ENCODE assay signal across 8 mouse cellular contexts in the genomic region with DNA sequence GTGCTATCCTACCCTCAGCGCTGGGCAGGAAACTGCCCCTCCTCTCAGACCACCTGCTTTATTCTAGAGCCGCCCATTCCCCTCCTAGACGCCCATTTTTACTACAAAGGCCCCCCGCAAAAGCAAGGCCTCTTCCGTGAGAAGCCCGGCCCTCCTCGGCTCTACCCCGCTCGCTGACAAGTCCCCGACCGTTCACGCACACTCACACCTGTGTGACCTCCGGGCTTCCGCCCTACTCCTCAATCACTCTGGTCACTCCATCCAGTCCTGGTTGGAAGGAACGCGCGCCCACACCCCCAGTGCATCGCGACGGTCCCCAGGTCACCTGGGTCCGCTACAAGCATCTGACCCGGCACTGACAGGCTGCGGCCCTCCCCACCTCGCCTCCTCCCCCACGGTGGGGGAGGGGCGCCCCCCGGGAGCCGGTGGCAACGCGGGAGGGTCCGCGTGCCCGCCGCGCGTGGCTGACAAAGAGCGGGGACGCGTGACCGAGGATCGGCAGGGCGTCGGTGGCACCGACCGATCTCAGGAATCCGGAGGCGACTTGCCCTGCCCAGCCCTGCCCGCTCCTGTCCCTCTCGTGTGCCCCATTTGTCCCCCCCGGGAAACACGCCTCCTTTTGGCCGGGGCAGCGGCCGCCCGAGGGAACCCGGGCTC. TPM values are rescaled to one million over a fixed set of nuclear protein-coding genes. Genes with fewer than 3 reads are reported as not detected.
A peak's percentile ranks its signal among the peaks of the same experiment; 100 is the strongest.
DNase-seq lines count a peak whose midpoint lies in the region; ATAC-seq and TF ChIP-seq lines count a peak whose summit lies in the region.

No protein-coding gene starts in this region.

- H3K4me3 ChIP-seq in kidney, embryonic 14.5 days (ENCODE audit: low read length), result peak overlapping the region; percentile 66
- H3K4me3 ChIP-seq in heart, postnatal 0 days (ENCODE audit: low read depth, low read length), result peak overlapping the region; percentile 67
- H3K4me3 ChIP-seq in liver, embryonic 13.5 days (replicated peaks), result peak overlapping the region; percentile 65
- peak overlapping the region; percentile 81 for H3K4me3 ChIP-seq in stomach, embryonic 16.5 days (replicated peaks; ENCODE audit: low read length)

- H3K4me1 ChIP-seq in kidney, embryonic 14.5 days (ENCODE audit: control insufficient read depth, insufficient read depth, low read length), result peaks cover 7% of the 10 kb centered on the region; the same call in 1 of the 2 replicates
- H3K4me1 ChIP-seq in heart, postnatal 0 days (ENCODE audit: control insufficient read depth, insufficient read depth), result peaks cover 7% of the 10 kb centered on the region
- H3K4me1 ChIP-seq in liver, embryonic 13.5 days (replicated peaks), result 0 out of 2 replicates have a peak, but pooled peaks cover 12% of the 10 kb centered on the region
- H3K4me1 ChIP-seq in stomach, embryonic 16.5 days (ENCODE audit: control insufficient read depth, insufficient read depth, low read length), result peaks cover 5% of the 10 kb centered on the region; the same call in 1 of the 2 replicates

- no peaks in the 10 kb centered on the region for H3K9me3 ChIP-seq in kidney, embryonic 14.5 days (ENCODE audit: control insufficient read depth, low read length)
- no peaks in the 10 kb centered on the region for H3K9me3 ChIP-seq in heart, postnatal 0 days (replicated peaks; ENCODE audit: control insufficient read depth, low read length)
- no peaks in the 10 kb centered on the region for H3K9me3 ChIP-seq in liver, embryonic 13.5 days (replicated peaks)
- H3K9me3 ChIP-seq in stomach, embryonic 16.5 days (replicated peaks; ENCODE audit: control insufficient read depth, low read length), result no peaks in the 10 kb centered on the region

- no peak for TF ChIP-seq EP300 in heart, postnatal 0 days (IDR thresholded peaks at IDR 0.05; ENCODE audit: low read depth)

- no peak for DNase-seq in kidney, adult 9 months
- peak; percentile 52 for DNase-seq in Muller cell, postnatal 12 days (ENCODE audit: inconsistent ontology term)
- DNase-seq in cerebellum, postnatal 36 days, result peak; percentile 53 to 60
- no peak for DNase-seq in heart, postnatal 0 days (ENCODE audit: low spot score)
- no peak for DNase-seq in liver, embryonic 13.5 days
- DNase-seq in urinary bladder, postnatal 10 days (ENCODE audit: low spot score), result no peak

- WGBS in kidney, embryonic 14.5 days, result under 1% methylated on average over 52 of the region's 56 CpGs
- 2% methylated on average over 51 of the region's 56 CpGs for WGBS in heart, postnatal 0 days
- 3% methylated on average over 49 of the region's 56 CpGs for WGBS in liver, embryonic 13.5 days (ENCODE audit: insufficient replicate concordance)
- WGBS in stomach, embryonic 16.5 days, result under 1% methylated on average over 56 of the region's 56 CpGs

- no peak overlapping the region for H3K27ac ChIP-seq in kidney, embryonic 14.5 days (ENCODE audit: low read depth, low read length)
- no peak overlapping the region for H3K27ac ChIP-seq in heart, postnatal 0 days (ENCODE audit: low read depth)
- H3K27ac ChIP-seq in liver, embryonic 13.5 days, result no peak overlapping the region
- no peak overlapping the region for H3K27ac ChIP-seq in stomach, embryonic 16.5 days (ENCODE audit: low read length)

- H3K4me2 ChIP-seq in kidney, embryonic 14.5 days (replicated peaks; ENCODE audit: low read depth, low read length), result peak overlapping the region; percentile 98
- H3K4me2 ChIP-seq in heart, postnatal 0 days (ENCODE audit: low read depth, low read length), result peak overlapping the region; percentile 99
- H3K4me2 ChIP-seq in liver, embryonic 13.5 days, result peak overlapping the region; percentile 80
- H3K4me2 ChIP-seq in stomach, embryonic 16.5 days (ENCODE audit: low read depth, low read length), result peak overlapping the region; percentile 97

- H3K36me3 ChIP-seq in kidney, embryonic 14.5 days (ENCODE audit: control insufficient read depth, insufficient read depth, low read length), result no peaks in the 10 kb centered on the region
- H3K36me3 ChIP-seq in heart, postnatal 0 days (replicated peaks; ENCODE audit: control insufficient read depth, insufficient read depth, low read length), result peaks cover 7% of the 10 kb centered on the region; the same call in 1 of the 2 replicates
- no peaks in the 10 kb centered on the region for H3K36me3 ChIP-seq in liver, embryonic 13.5 days
- no peaks in the 10 kb centered on the region for H3K36me3 ChIP-seq in stomach, embryonic 16.5 days (ENCODE audit: control insufficient read depth, insufficient read depth, low read length)

- peaks cover 10% of the 10 kb centered on the region; the same call in 1 of the 2 replicates for H3K27me3 ChIP-seq in kidney, embryonic 14.5 days (ENCODE audit: control insufficient read depth, insufficient read depth, low read length)
- H3K27me3 ChIP-seq in heart, postnatal 0 days (ENCODE audit: control insufficient read depth, insufficient read depth, low read length), result 0 out of 2 replicates have a peak, but pooled peaks cover 3% of the 10 kb centered on the region
- peaks cover 63% of the 10 kb centered on the region for H3K27me3 ChIP-seq in liver, embryonic 13.5 days
- H3K27me3 ChIP-seq in stomach, embryonic 16.5 days (ENCODE audit: control insufficient read depth, insufficient read depth, low read length), result peaks cover 12% of the 10 kb centered on the region; the same call in 1 of the 2 replicates

- TF ChIP-seq CTCF in heart, postnatal 0 days (IDR thresholded peaks at IDR 0.05; ENCODE audit: low read depth), result no peak

- ATAC-seq in kidney, embryonic 14.5 days (ENCODE audit: low FRiP score, low TSS enrichment), result peak; percentile 57
- peak; percentile 16; the same call in 1 of the 2 replicates for ATAC-seq in heart, postnatal 0 days (ENCODE audit: insufficient read depth, low read depth)
- 0 out of 2 replicates have a peak, but pooled peaks have one; percentile 34 for ATAC-seq in liver, embryonic 13.5 days (ENCODE audit: low read depth)
- ATAC-seq in stomach, embryonic 16.5 days (ENCODE audit: insufficient read depth, low FRiP score), result peak; percentile 29; the same call in 1 of the 2 replicates

- H3K9ac ChIP-seq in kidney, embryonic 14.5 days (ENCODE audit: low read depth, low read length), result peak overlapping the region; percentile 72
- peak overlapping the region; percentile 69 for H3K9ac ChIP-seq in heart, postnatal 0 days (replicated peaks; ENCODE audit: low read depth, low read length)
- H3K9ac ChIP-seq in liver, embryonic 13.5 days, result peak overlapping the region; percentile 62
- peak overlapping the region; percentile 85 for H3K9ac ChIP-seq in stomach, embryonic 16.5 days (ENCODE audit: low read length)

RNA-seq across cellular contexts. Expression of a gene that starts 2.3 kb away (rescaled TPM):
- 59.2 and 89.2 TPM in 2 replicates for polyA plus RNA-seq in kidney, embryonic 14.5 days (2014; fragmentation: Nextera tagmentation; extraction: Ambion mirVana)
- 236 and 250 TPM in 2 replicates for total RNA-seq in heart, postnatal 0 days (2014; rRNA removed; ENCODE audit: low replicate concordance)
- polyA plus RNA-seq in heart, postnatal 0 days (2015; fragmentation: Nextera tagmentation; extraction: Ambion mirVana), result 40.2 and 41.4 TPM in 2 replicates
- polyA plus RNA-seq in liver, embryonic 13.5 days (2015; fragmentation: Nextera tagmentation; extraction: Ambion mirVana), result 9.5 and 9.8 TPM in 2 replicates
- polyA plus RNA-seq in stomach, embryonic 16.5 days (2015; fragmentation: Nextera tagmentation; extraction: Ambion mirVana), result 34.1 and 35.3 TPM in 2 replicates

RNA-seq across cellular contexts. Expression of a gene that starts 31.5 kb away (rescaled TPM):
- polyA plus RNA-seq in kidney, embryonic 14.5 days (2014; fragmentation: Nextera tagmentation; extraction: Ambion mirVana), result 321 and 417 TPM in 2 replicates
- 144 and 214 TPM in 2 replicates for total RNA-seq in heart, postnatal 0 days (2014; rRNA removed; ENCODE audit: low replicate concordance)
- polyA plus RNA-seq in heart, postnatal 0 days (2015; fragmentation: Nextera tagmentation; extraction: Ambion mirVana), result 953 and 982 TPM in 2 replicates
- polyA plus RNA-seq in liver, embryonic 13.5 days (2015; fragmentation: Nextera tagmentation; extraction: Ambion mirVana), result 192 and 201 TPM in 2 replicates
- 288 and 291 TPM in 2 replicates for polyA plus RNA-seq in stomach, embryonic 16.5 days (2015; fragmentation: Nextera tagmentation; extraction: Ambion mirVana)

Comparison
In these comparisons a context has a peak if more than half of its experiments do, and no peak if none do; other contexts are left out.
1. DNase-seq: peak in Muller cell, postnatal 12 days (single experiment) and cerebellum, postnatal 36 days (2 of 2); none in kidney, adult 9 months (single experiment), heart, postnatal 0 days (single experiment), liver, embryonic 13.5 days (single experiment) and urinary bladder, postnatal 10 days (single experiment).
2. Peak in every context shown above with its lines, with median percentiles within 50 percentile points of each other: ATAC-seq, H3K4me2 ChIP-seq, H3K4me3 ChIP-seq and H3K9ac ChIP-seq.